ENCODE assay signal across 7 mouse cellular contexts in genomic region chr9:69397432-69397759, GRCm38 (mm10). TPM values are rescaled to one million over a fixed set of nuclear protein-coding genes. Genes with fewer than 3 reads are reported as not detected.
A peak's percentile ranks its signal among the peaks of the same experiment; 100 is the strongest.
DNase-seq lines count a peak whose midpoint lies in the region; ATAC-seq and TF ChIP-seq lines count a peak whose summit lies in the region.

No protein-coding gene starts in this region.

- TF ChIP-seq POLR2A in testis, adult 2 months (IDR thresholded peaks at IDR 0.05; ENCODE audit: control insufficient read depth, low read depth, low read length) = no peak

- no peaks in the 10 kb centered on the region for H3K9me3 ChIP-seq in forebrain, embryonic 13.5 days (replicated peaks)
- no peaks in the 10 kb centered on the region for H3K9me3 ChIP-seq in liver, embryonic 14.5 days (ENCODE audit: control insufficient read depth, low read length)
- no peaks in the 10 kb centered on the region for H3K9me3 ChIP-seq in stomach, postnatal 0 days (ENCODE audit: control insufficient read depth, low read length)

- no peaks in the 10 kb centered on the region for H3K27me3 ChIP-seq in testis, adult 2 months (ENCODE audit: control insufficient read depth, insufficient read depth, low read length)
- no peaks in the 10 kb centered on the region for H3K27me3 ChIP-seq in forebrain, embryonic 13.5 days
- H3K27me3 ChIP-seq in liver, embryonic 14.5 days (ENCODE audit: control insufficient read depth, insufficient read depth, low read length) = no peaks in the 10 kb centered on the region
- H3K27me3 ChIP-seq in stomach, postnatal 0 days (ENCODE audit: control insufficient read depth, insufficient read depth, low read length) = no peaks in the 10 kb centered on the region

- peak overlapping the region; percentile 100 for H3K4me3 ChIP-seq in testis, adult 2 months (ENCODE audit: control insufficient read depth, low read depth, low read length)
- peak overlapping the region; percentile 75 for H3K4me3 ChIP-seq in forebrain, embryonic 13.5 days
- H3K4me3 ChIP-seq in liver, embryonic 14.5 days (ENCODE audit: insufficient read depth in 1 of 2, low read depth in 2 of 2, low read length in 2 of 2) = peak overlapping the region; percentile 84
- H3K4me3 ChIP-seq in stomach, postnatal 0 days (ENCODE audit: low read depth, low read length) = peak overlapping the region; percentile 90

- no peak for DNase-seq in testis, postnatal 10 days (ENCODE audit: low spot score)
- DNase-seq in liver, embryonic 14.5 days (ENCODE audit: low read depth in 3 of 3, low spot score in 3 of 3) = no peak
- DNase-seq in stomach, postnatal 0 days (ENCODE audit: low spot score) = no peak
- DNase-seq in spleen, postnatal 10 days (ENCODE audit: low spot score in 2 of 2) = no peak
- no peak for DNase-seq in embryo, embryonic 9.5 days (ENCODE audit: extremely low spot score)

- H3K9ac ChIP-seq in forebrain, embryonic 13.5 days = peak overlapping the region; percentile 89
- peak overlapping the region; percentile 86 for H3K9ac ChIP-seq in liver, embryonic 14.5 days (replicated peaks)
- peak overlapping the region; percentile 97 for H3K9ac ChIP-seq in stomach, postnatal 0 days (ENCODE audit: low read length)

- no peaks in the 10 kb centered on the region for H3K36me3 ChIP-seq in testis, adult 2 months (ENCODE audit: control insufficient read depth, insufficient read depth, low read length)
- H3K36me3 ChIP-seq in forebrain, embryonic 13.5 days (ENCODE audit: poor library complexity, severe bottlenecking) = no peaks in the 10 kb centered on the region
- no peaks in the 10 kb centered on the region for H3K36me3 ChIP-seq in liver, embryonic 14.5 days (replicated peaks; ENCODE audit: control insufficient read depth, insufficient read depth, low read depth)
- H3K36me3 ChIP-seq in stomach, postnatal 0 days (ENCODE audit: control insufficient read depth, insufficient read depth, low read length) = no peaks in the 10 kb centered on the region

- peak overlapping the region; percentile 97 for H3K27ac ChIP-seq in testis, adult 2 months (ENCODE audit: control insufficient read depth, insufficient read depth, low read depth, low read length)
- peak overlapping the region; percentile 93; the same call in 1 of the 2 replicates for H3K27ac ChIP-seq in forebrain, embryonic 13.5 days
- no peak overlapping the region for H3K27ac ChIP-seq in liver, embryonic 14.5 days
- peak overlapping the region; percentile 94; the same call in 1 of the 2 replicates for H3K27ac ChIP-seq in stomach, postnatal 0 days (replicated peaks)

- 67% methylated on average over 2 of the region's 2 CpGs for WGBS in forebrain, embryonic 13.5 days
- 43% methylated on average over 2 of the region's 2 CpGs for WGBS in liver, embryonic 14.5 days (ENCODE audit: insufficient replicate concordance)
- WGBS in stomach, postnatal 0 days = 57% methylated on average over 2 of the region's 2 CpGs

- no peak for TF ChIP-seq CTCF in testis, adult 2 months (IDR thresholded peaks at IDR 0.05; ENCODE audit: control insufficient read depth, insufficient read depth, insufficient replicate concordance, low read depth, low read length)
- no peak for TF ChIP-seq CTCF in liver, embryonic 14.5 days (IDR thresholded peaks at IDR 0.05; ENCODE audit: low read depth)
- TF ChIP-seq CTCF in stomach, postnatal 0 days (IDR thresholded peaks at IDR 0.05; ENCODE audit: low read depth) = no peak

- TF ChIP-seq EP300 in liver, embryonic 14.5 days (IDR thresholded peaks at IDR 0.05; ENCODE audit: low read depth) = no peak
- TF ChIP-seq EP300 in stomach, postnatal 0 days (optimal IDR thresholded peaks at IDR 0.05) = no peak

- peak; percentile 55 for ATAC-seq in forebrain, embryonic 13.5 days
- ATAC-seq in liver, embryonic 14.5 days (ENCODE audit: insufficient read depth) = peak; percentile 38; the same call in 1 of the 2 replicates
- peak; percentile 48 for ATAC-seq in stomach, postnatal 0 days (ENCODE audit: low FRiP score, low TSS enrichment)

- H3K4me1 ChIP-seq in testis, adult 2 months (ENCODE audit: control insufficient read depth, insufficient read depth, low read length) = no peaks in the 10 kb centered on the region; the same call in none of the 2 replicates
- H3K4me1 ChIP-seq in forebrain, embryonic 13.5 days = peaks cover 9% of the 10 kb centered on the region
- peaks cover 0 to 8% of the 10 kb centered on the region in 2 experiments for H3K4me1 ChIP-seq in liver, embryonic 14.5 days (replicated peaks; ENCODE audit: control insufficient read depth in 2 of 2, insufficient read depth in 2 of 2, low read length in 1 of 2)
- peaks cover 4% of the 10 kb centered on the region; the same call in 1 of the 2 replicates for H3K4me1 ChIP-seq in stomach, postnatal 0 days (replicated peaks; ENCODE audit: control insufficient read depth, insufficient read depth)

- peak overlapping the region; percentile 87 for H3K4me2 ChIP-seq in forebrain, embryonic 13.5 days
- H3K4me2 ChIP-seq in liver, embryonic 14.5 days (ENCODE audit: low read depth) = peak overlapping the region; percentile 96
- peak overlapping the region; percentile 96 for H3K4me2 ChIP-seq in stomach, postnatal 0 days (replicated peaks; ENCODE audit: low read depth)

RNA-seq across cellular contexts. Expression of gene Ice2, which starts 0.3 kb away (rescaled TPM):
- 2.9 and 3.1 TPM in 2 replicates for polyA plus RNA-seq in testis, adult 2 months (2012; rRNA removed)
- 14.9 and 16.4 TPM in 2 replicates for polyA plus RNA-seq in forebrain, embryonic 13.5 days (2015; fragmentation: Nextera tagmentation; extraction: Ambion mirVana)
- 2.4 and 4.0 TPM in 2 replicates for polyA plus RNA-seq in liver, embryonic 14.5 days (2012; rRNA removed)
- 6.7 and 6.8 TPM in 2 replicates for polyA plus RNA-seq in liver, embryonic 14.5 days (2014; fragmentation: Nextera tagmentation; extraction: Ambion mirVana)
- 4.3 and 4.8 TPM in 2 replicates for polyA plus RNA-seq in stomach, postnatal 0 days (2015; fragmentation: Nextera tagmentation; extraction: Ambion mirVana)

RNA-seq across cellular contexts. Expression of gene Anxa2, which starts 56.0 kb away (rescaled TPM):
- 73.6 and 96.8 TPM in 2 replicates for polyA plus RNA-seq in testis, adult 2 months (2012; rRNA removed)
- polyA plus RNA-seq in forebrain, embryonic 13.5 days (2015; fragmentation: Nextera tagmentation; extraction: Ambion mirVana) = 79.2 and 80.1 TPM in 2 replicates
- polyA plus RNA-seq in liver, embryonic 14.5 days (2012; rRNA removed) = 49.7 and 65.6 TPM in 2 replicates
- polyA plus RNA-seq in liver, embryonic 14.5 days (2014; fragmentation: Nextera tagmentation; extraction: Ambion mirVana) = 88.3 and 99.8 TPM in 2 replicates
- polyA plus RNA-seq in stomach, postnatal 0 days (2015; fragmentation: Nextera tagmentation; extraction: Ambion mirVana) = 634 and 654 TPM in 2 replicates
